Mouse (Mus musculus): Measurements from ENCODE around the gene Ip6k3. TPM values are rescaled to one million over a fixed set of nuclear protein-coding genes. Genes with fewer than 3 reads are reported as not detected.

The Ip6k3 gene
- polyA plus RNA-seq, 1 experiment from 2014 or later: 0.18 TPM

DNA sequence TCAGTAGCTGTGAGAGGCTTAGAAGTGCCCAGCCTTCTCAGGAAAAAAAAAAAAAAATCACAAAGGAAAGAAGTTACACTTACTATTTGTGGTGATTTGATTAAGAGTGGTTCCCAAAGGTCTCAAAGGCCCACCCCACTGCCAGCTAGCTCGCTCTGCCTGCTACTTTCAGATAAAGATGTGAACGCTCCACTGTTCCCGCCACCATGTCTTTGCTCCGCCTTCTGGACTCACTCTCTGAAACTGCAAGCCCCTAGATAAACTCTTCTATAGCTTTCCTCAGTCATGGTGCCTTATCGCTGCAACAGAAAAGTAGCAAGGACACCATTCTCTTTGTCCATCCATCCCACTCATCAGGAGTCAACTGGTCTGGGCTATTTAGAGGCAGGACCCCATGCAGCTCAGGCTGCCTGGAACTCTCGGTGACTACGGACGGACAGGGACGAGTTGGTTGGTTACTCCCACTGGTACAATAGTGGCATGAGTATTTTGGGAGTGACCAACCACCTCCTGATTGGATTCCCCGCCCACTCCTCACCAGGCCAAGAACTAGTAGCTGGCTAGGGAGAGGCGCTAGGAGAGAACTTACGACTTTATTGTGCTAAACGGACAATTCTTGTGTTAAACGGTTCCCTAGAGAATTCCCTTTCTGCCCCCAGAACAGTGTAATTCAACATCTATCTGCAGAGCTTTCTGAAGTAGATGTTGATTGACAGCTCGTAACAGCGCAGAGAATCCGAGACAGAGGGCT, 11.0 kb upstream of the Ip6k3 start:
- Histone ChIP-seq H3K27me3 (no peaks in the 10 kb centered on the region), H3K4me3 (no peak overlapping the region), H3K36me3 (no peaks in the 10 kb centered on the region), H3K4me2 (no peak overlapping the region), H3K27ac (replicated peaks) (no peak overlapping the region), H3K9me3 (no peaks in the 10 kb centered on the region), H3K9ac (no peak overlapping the region), H3K4me1 (replicated peaks) (peaks cover 27% of the 10 kb centered on the region)
- 79% methylated on average over 17 of the region's 17 CpGs for WGBS
- ATAC-seq (ENCODE audit: low read depth): no peak

- Histone ChIP-seq H3K27ac (replicated peaks) (no peak overlapping the region), H3K4me3 (no peak overlapping the region), H3K4me2 (no peak overlapping the region), H3K36me3 (no peaks in the 10 kb centered on the region), H3K9ac (no peak overlapping the region), H3K4me1 (replicated peaks) (peaks cover 27% of the 10 kb centered on the region), H3K9me3 (no peaks in the 10 kb centered on the region), H3K27me3 (no peaks in the 10 kb centered on the region)
- WGBS: 93% methylated on average over 9 of the region's 9 CpGs
- ATAC-seq (ENCODE audit: low read depth): no peak
These were observed 10.4 kb upstream of the Ip6k3 start for GRCm38 (mm10) chr17:27178019-27178418.

DNA sequence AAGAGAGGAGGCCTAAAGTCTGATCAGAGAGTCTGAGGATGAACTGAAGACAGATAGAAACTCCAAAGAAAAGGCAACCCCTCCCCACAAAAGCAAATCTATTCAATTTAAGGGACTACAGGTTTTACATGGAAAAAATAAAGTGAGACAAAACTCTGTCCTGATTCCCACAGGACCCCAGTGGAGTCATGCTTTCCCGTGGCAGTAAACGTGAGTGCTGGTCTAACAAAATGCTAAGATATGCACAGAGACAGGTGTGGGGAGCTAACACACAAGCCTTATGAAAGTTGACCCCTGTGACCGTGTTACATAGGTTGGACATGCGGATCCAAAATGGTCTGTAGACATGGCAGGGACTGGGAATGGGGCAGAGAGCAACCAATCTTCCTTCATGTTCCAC, 9.2 kb upstream of the Ip6k3 start:
- Histone ChIP-seq H3K27me3 (no peaks in the 10 kb centered on the region), H3K27ac (replicated peaks) (no peak overlapping the region), H3K4me2 (no peak overlapping the region), H3K36me3 (no peaks in the 10 kb centered on the region), H3K9me3 (no peaks in the 10 kb centered on the region), H3K4me1 (replicated peaks) (peaks cover 27% of the 10 kb centered on the region), H3K4me3 (no peak overlapping the region), H3K9ac (no peak overlapping the region)
- 81% methylated on average over 4 of the region's 4 CpGs for WGBS
- ATAC-seq (ENCODE audit: low read depth): no peak

GRCm38 (mm10) chr17:27176287-27176686, 8.7 kb upstream of the Ip6k3 start:
- Histone ChIP-seq H3K27ac (replicated peaks) (peak overlapping the region; percentile 71), H3K4me2 (no peak overlapping the region), H3K4me3 (no peak overlapping the region), H3K9me3 (no peaks in the 10 kb centered on the region), H3K4me1 (replicated peaks) (peaks cover 27% of the 10 kb centered on the region), H3K36me3 (no peaks in the 10 kb centered on the region), H3K9ac (no peak overlapping the region), H3K27me3 (no peaks in the 10 kb centered on the region)
- WGBS: 74% methylated on average over 3 of the region's 3 CpGs
- ATAC-seq (ENCODE audit: low read depth): no peak

- Histone ChIP-seq H3K27me3 (no peaks in the 10 kb centered on the region), H3K36me3 (no peaks in the 10 kb centered on the region), H3K9me3 (no peaks in the 10 kb centered on the region), H3K4me1 (replicated peaks) (peaks cover 27% of the 10 kb centered on the region), H3K4me2 (no peak overlapping the region), H3K27ac (replicated peaks) (peak overlapping the region; percentile 71), H3K4me3 (no peak overlapping the region), H3K9ac (no peak overlapping the region)
- 12% methylated on average over 14 of the region's 14 CpGs for WGBS
- peak; percentile 80 for ATAC-seq (ENCODE audit: low read depth)
These were observed 7.7 kb upstream of the Ip6k3 start for GRCm38 (mm10) chr17:27175196-27175874.

DNA sequence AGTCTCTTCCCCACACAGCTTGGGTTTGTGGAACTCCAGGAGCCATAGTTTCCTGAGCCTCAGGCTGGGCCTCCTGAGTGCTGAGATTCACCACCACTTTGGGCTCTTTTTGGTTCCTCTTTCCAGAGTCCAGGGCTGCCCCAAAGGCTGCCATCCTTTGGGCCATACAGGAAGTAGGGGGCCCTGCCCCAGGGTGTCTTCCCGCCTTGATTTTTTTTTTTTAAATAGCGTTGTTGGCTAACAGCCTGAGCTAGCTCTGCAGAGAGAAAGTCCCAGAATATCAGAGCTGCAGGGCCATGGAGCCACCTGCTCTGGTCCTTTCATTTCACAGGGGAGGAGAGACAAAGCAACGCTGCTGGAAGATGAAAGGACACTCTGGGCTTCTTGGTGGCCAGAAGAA, 6.1 kb upstream of the Ip6k3 start:
- no peaks in the 10 kb centered on the region for H3K9me3 ChIP-seq
- no peak overlapping the region for H3K4me3 ChIP-seq
- no peaks in the 10 kb centered on the region for H3K36me3 ChIP-seq
- no peak overlapping the region for H3K4me2 ChIP-seq
- H3K27ac ChIP-seq (replicated peaks): no peak overlapping the region
- 47% methylated on average over 3 of the region's 3 CpGs for WGBS
- no peak for ATAC-seq (ENCODE audit: low read depth)
- H3K27me3 ChIP-seq: no peaks in the 10 kb centered on the region
- H3K9ac ChIP-seq: no peak overlapping the region
- peaks cover 20% of the 10 kb centered on the region for H3K4me1 ChIP-seq (replicated peaks)

DNA sequence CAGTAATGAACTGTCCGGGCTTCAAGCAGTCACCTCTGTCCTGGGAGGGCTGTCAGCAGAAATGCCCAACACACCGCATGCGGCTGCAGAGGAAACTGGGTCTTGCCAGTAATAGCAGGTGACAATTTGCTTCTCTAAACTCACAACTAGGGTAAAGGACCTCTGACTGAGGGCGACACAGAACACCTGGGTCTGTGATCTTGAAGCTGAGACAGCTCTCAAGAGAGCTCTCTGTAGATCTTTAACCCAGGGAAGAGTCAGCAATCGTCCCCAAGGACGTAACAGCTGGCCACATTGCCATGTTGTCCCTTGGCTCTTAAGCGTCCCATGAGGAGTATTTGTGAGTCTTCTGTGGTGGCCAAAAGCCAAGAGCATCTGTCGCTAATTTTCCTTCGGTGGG, 4.9 kb upstream of the Ip6k3 start:
- no peak for ATAC-seq (ENCODE audit: low read depth)
- Histone ChIP-seq H3K27ac (replicated peaks) (no peak overlapping the region), H3K9ac (no peak overlapping the region), H3K4me3 (no peak overlapping the region), H3K9me3 (no peaks in the 10 kb centered on the region), H3K4me1 (replicated peaks) (peaks cover 23% of the 10 kb centered on the region), H3K4me2 (no peak overlapping the region), H3K27me3 (no peaks in the 10 kb centered on the region), H3K36me3 (no peaks in the 10 kb centered on the region)
- 74% methylated on average over 9 of the region's 9 CpGs for WGBS

GRCm38 (mm10) chr17:27171121-27171520, 3.5 kb upstream of the Ip6k3 start:
- no peak overlapping the region for H3K9ac ChIP-seq
- 69% methylated on average over 5 of the region's 5 CpGs for WGBS
- no peak overlapping the region for H3K4me2 ChIP-seq
- H3K27ac ChIP-seq (replicated peaks): no peak overlapping the region
- H3K9me3 ChIP-seq: no peaks in the 10 kb centered on the region
- ATAC-seq (ENCODE audit: low read depth): no peak
- no peaks in the 10 kb centered on the region for H3K27me3 ChIP-seq
- no peak overlapping the region for H3K4me3 ChIP-seq
- H3K36me3 ChIP-seq: no peaks in the 10 kb centered on the region
- peaks cover 18% of the 10 kb centered on the region for H3K4me1 ChIP-seq (replicated peaks)

GRCm38 (mm10) chr17:27169952-27170695, 2.5 kb upstream of the Ip6k3 start:
- no peak for ATAC-seq (ENCODE audit: low read depth)
- peaks cover 15% of the 10 kb centered on the region for H3K4me1 ChIP-seq (replicated peaks)
- WGBS: 78% methylated on average over 11 of the region's 11 CpGs
- H3K27ac ChIP-seq (replicated peaks): no peak overlapping the region
- no peak overlapping the region for H3K9ac ChIP-seq
- no peaks in the 10 kb centered on the region for H3K36me3 ChIP-seq
- no peak overlapping the region for H3K4me2 ChIP-seq
- H3K27me3 ChIP-seq: no peaks in the 10 kb centered on the region
- H3K4me3 ChIP-seq: no peak overlapping the region
- no peaks in the 10 kb centered on the region for H3K9me3 ChIP-seq

DNA sequence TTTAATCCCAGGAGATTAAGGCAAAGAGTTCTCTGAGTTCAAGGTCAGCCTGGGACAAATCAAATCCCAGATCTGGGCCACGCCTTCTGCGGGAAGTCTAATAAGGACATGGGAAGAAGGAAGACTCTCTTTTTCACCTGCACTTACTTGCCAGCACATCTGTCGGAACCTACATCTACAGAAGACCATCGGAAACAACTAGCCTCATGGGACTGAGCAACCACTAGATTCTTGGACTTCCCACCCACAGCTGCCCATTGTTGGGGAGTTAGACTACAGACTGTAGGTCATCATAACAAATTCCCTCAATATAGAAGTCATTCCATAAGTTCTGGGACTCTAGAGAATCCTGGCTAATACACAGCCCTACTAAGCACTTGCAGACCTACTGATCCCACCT, 974 bp upstream of the Ip6k3 start:
- Histone ChIP-seq H3K4me3 (no peak overlapping the region), H3K27me3 (no peaks in the 10 kb centered on the region), H3K4me1 (replicated peaks) (peaks cover 23% of the 10 kb centered on the region; the same call in 1 of the 2 replicates), H3K4me2 (no peak overlapping the region), H3K9me3 (no peaks in the 10 kb centered on the region), H3K9ac (no peak overlapping the region), H3K27ac (replicated peaks) (no peak overlapping the region), H3K36me3 (no peaks in the 10 kb centered on the region)
- ATAC-seq (ENCODE audit: low read depth): no peak
- 97% methylated on average over 4 of the region's 4 CpGs for WGBS

GRCm38 (mm10) chr17:27166901-27167300, 694 bp downstream of the Ip6k3 start:
- Histone ChIP-seq H3K4me1 (replicated peaks) (peaks cover 31% of the 10 kb centered on the region; the same call in 1 of the 2 replicates), H3K27me3 (no peaks in the 10 kb centered on the region), H3K4me2 (no peak overlapping the region), H3K27ac (replicated peaks) (no peak overlapping the region), H3K4me3 (no peak overlapping the region), H3K36me3 (no peaks in the 10 kb centered on the region), H3K9me3 (no peaks in the 10 kb centered on the region), H3K9ac (no peak overlapping the region)
- ATAC-seq (ENCODE audit: low read depth): no peak
- WGBS: 73% methylated on average over 6 of the region's 6 CpGs

GRCm38 (mm10) chr17:27165054-27165773, 2.4 kb downstream of the Ip6k3 start:
- H3K27ac ChIP-seq (replicated peaks): peak overlapping the region; percentile 53
- H3K4me2 ChIP-seq: no peak overlapping the region
- peak; percentile 59 for ATAC-seq (ENCODE audit: low read depth)
- 0 out of 2 replicates have a peak overlapping the region, but pooled peaks have one; percentile 9 for H3K9ac ChIP-seq
- 42% methylated on average over 8 of the region's 8 CpGs for WGBS
- H3K4me3 ChIP-seq: no peak overlapping the region
- no peaks in the 10 kb centered on the region for H3K36me3 ChIP-seq
- no peaks in the 10 kb centered on the region for H3K27me3 ChIP-seq
- peaks cover 34% of the 10 kb centered on the region; the same call in 1 of the 2 replicates for H3K4me1 ChIP-seq (replicated peaks)
- H3K9me3 ChIP-seq: no peaks in the 10 kb centered on the region
